ENCODE assay signal across 9 mouse cellular contexts in the genomic region with DNA sequence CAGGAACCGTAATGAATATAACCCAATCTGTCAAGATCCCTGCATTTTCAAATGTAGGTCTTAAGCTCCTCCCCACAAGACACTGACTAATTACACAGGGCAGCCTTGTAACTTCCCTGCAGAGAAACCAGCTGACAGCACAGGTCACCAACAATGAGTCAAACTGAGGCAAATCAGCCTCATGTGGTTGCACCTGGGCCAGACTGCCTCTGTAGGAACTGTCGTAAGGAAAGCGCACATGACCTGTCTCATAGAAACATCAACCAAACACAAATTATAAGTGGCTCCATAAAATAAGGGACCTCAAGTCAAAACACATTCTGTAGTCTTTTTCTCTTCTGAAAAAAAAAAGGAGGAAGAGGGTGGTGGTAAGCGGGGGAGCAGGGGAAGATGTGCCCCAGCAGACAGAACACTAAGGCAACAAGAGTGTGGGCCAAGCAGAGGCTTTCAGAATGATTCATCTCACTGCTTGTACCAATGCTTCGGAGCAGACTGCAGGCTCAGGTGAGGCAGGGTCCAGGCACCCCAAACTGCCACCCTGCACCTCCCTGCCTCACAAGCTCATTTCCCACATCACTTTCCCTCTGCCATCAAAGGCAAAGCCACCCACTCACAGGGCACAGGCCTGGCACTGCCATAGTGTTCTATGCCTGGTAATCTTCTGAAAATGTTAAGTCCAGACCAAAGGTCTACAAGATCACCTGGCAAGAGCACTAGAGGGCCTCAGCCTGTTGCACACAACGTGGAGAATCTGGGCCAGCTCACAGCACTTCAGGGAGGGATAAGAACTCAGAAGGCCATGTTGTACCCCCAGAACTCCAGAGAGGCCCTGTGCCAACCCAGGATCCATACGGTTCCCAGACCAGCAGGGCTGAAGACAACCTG. TPM values are rescaled to one million over a fixed set of nuclear protein-coding genes. Genes with fewer than 3 reads are reported as not detected.
DNase-seq lines count a peak whose midpoint lies in the region; ATAC-seq and TF ChIP-seq lines count a peak whose summit lies in the region.
"Had no signal": no experiment of that assay in that cellular context is flagged by ENCODE, and none has a peak within 500 bp of the region (broad histone marks: within the 10 kb centered on the region; RNA-seq: fewer than 3 reads in every experiment).

No protein-coding gene starts in this region.

- no peak for ATAC-seq in forebrain, embryonic 12.5 days (ENCODE audit: low FRiP score)
- no peak for ATAC-seq in forebrain, postnatal 0 days
- no peak for ATAC-seq in lung, embryonic 16.5 days (ENCODE audit: low read depth)
- no peak for ATAC-seq in embryonic facial prominence, embryonic 13.5 days (ENCODE audit: insufficient number of reproducible peaks, insufficient read depth, low FRiP score, low TSS enrichment, low read depth)
- no peak for ATAC-seq in neural tube, embryonic 13.5 days (ENCODE audit: low read depth)

- DNase-seq in forebrain, postnatal 0 days, result no peak
- DNase-seq in lung, postnatal 4 days, result no peak
- no peak for DNase-seq in layer of hippocampus, adult 11-12 months (ENCODE audit: low spot score)
- DNase-seq in cerebellum, adult 2 months, result no peak
- DNase-seq: gastrocnemius, postnatal 10 days had no signal

- H3K4me1 ChIP-seq in forebrain, embryonic 12.5 days, result peaks cover 56% of the 10 kb centered on the region
- 0 out of 2 replicates have a peak, but pooled peaks cover 5% of the 10 kb centered on the region for H3K4me1 ChIP-seq in forebrain, postnatal 0 days (ENCODE audit: insufficient read depth)
- H3K4me1 ChIP-seq in lung, embryonic 16.5 days (replicated peaks; ENCODE audit: control insufficient read depth, insufficient read depth, low read length), result peaks cover 39% of the 10 kb centered on the region
- H3K4me1 ChIP-seq in embryonic facial prominence, embryonic 13.5 days, result peaks cover 66% of the 10 kb centered on the region
- peaks cover 70% of the 10 kb centered on the region for H3K4me1 ChIP-seq in neural tube, embryonic 13.5 days (replicated peaks)
- peaks cover 20% of the 10 kb centered on the region; the same call in 1 of the 2 replicates for H3K4me1 ChIP-seq in cerebellum, adult 2 months (ENCODE audit: control insufficient read depth, insufficient read depth, low read length)

- no peaks in the 10 kb centered on the region for H3K27me3 ChIP-seq in forebrain, embryonic 12.5 days
- no peaks in the 10 kb centered on the region for H3K27me3 ChIP-seq in forebrain, postnatal 0 days (ENCODE audit: insufficient read depth, low read length)
- no peaks in the 10 kb centered on the region for H3K27me3 ChIP-seq in lung, embryonic 16.5 days (ENCODE audit: control insufficient read depth, insufficient read depth, low read depth, low read length)
- H3K27me3 ChIP-seq in embryonic facial prominence, embryonic 13.5 days, result no peaks in the 10 kb centered on the region
- no peaks in the 10 kb centered on the region for H3K27me3 ChIP-seq in neural tube, embryonic 13.5 days
- H3K27me3 ChIP-seq in cerebellum, adult 2 months (ENCODE audit: control insufficient read depth, insufficient read depth, low read length), result no peaks in the 10 kb centered on the region

- H3K4me2 ChIP-seq in forebrain, embryonic 12.5 days, result no peak overlapping the region
- H3K4me2 ChIP-seq in forebrain, postnatal 0 days (ENCODE audit: low read depth), result no peak overlapping the region
- no peak overlapping the region for H3K4me2 ChIP-seq in lung, embryonic 16.5 days (ENCODE audit: low read depth, low read length)
- H3K4me2 ChIP-seq in embryonic facial prominence, embryonic 13.5 days, result no peak overlapping the region
- H3K4me2 ChIP-seq in neural tube, embryonic 13.5 days, result no peak overlapping the region

- no peak for TF ChIP-seq CTCF in forebrain, postnatal 0 days (IDR thresholded peaks at IDR 0.05; ENCODE audit: low read depth)
- no peak for TF ChIP-seq CTCF in cerebellum, adult 2 months (IDR thresholded peaks at IDR 0.05; ENCODE audit: borderline replicate concordance, insufficient read depth, low read depth, low read length)

- no peak overlapping the region for H3K4me3 ChIP-seq in forebrain, embryonic 12.5 days (replicated peaks)
- H3K4me3 ChIP-seq in forebrain, postnatal 0 days (ENCODE audit: low read depth, low read length), result no peak overlapping the region
- H3K4me3 ChIP-seq in lung, embryonic 16.5 days (ENCODE audit: low read length), result no peak overlapping the region
- no peak overlapping the region for H3K4me3 ChIP-seq in embryonic facial prominence, embryonic 13.5 days
- H3K4me3 ChIP-seq in neural tube, embryonic 13.5 days, result no peak overlapping the region
- H3K4me3 ChIP-seq in cerebellum, adult 2 months (replicated peaks; ENCODE audit: insufficient read depth, low read depth, low read length), result no peak overlapping the region

- H3K9me3 ChIP-seq in forebrain, embryonic 12.5 days, result no peaks in the 10 kb centered on the region
- H3K9me3 ChIP-seq in forebrain, postnatal 0 days (ENCODE audit: low read length), result no peaks in the 10 kb centered on the region
- no peaks in the 10 kb centered on the region for H3K9me3 ChIP-seq in lung, embryonic 16.5 days (ENCODE audit: control insufficient read depth, low read length)
- no peaks in the 10 kb centered on the region for H3K9me3 ChIP-seq in embryonic facial prominence, embryonic 13.5 days
- 0 out of 2 replicates have a peak, but pooled peaks cover under 1% of the 10 kb centered on the region for H3K9me3 ChIP-seq in neural tube, embryonic 13.5 days

- H3K36me3 ChIP-seq in forebrain, embryonic 12.5 days (replicated peaks), result peaks cover 7% of the 10 kb centered on the region
- 0 out of 2 replicates have a peak, but pooled peaks cover 4% of the 10 kb centered on the region for H3K36me3 ChIP-seq in forebrain, postnatal 0 days (ENCODE audit: insufficient read depth)
- H3K36me3 ChIP-seq in lung, embryonic 16.5 days (ENCODE audit: control insufficient read depth, insufficient read depth, low read length), result no peaks in the 10 kb centered on the region; the same call in 1 of the 2 replicates
- peaks cover 9% of the 10 kb centered on the region; the same call in 1 of the 2 replicates for H3K36me3 ChIP-seq in embryonic facial prominence, embryonic 13.5 days
- H3K36me3 ChIP-seq in neural tube, embryonic 13.5 days, result 0 out of 2 replicates have a peak, but pooled peaks cover 6% of the 10 kb centered on the region

- 0 out of 2 replicates have a peak overlapping the region, but pooled peaks have one; percentile 19 for H3K27ac ChIP-seq in forebrain, embryonic 12.5 days
- no peak overlapping the region for H3K27ac ChIP-seq in forebrain, postnatal 0 days (ENCODE audit: low read depth, low read length)
- H3K27ac ChIP-seq in lung, embryonic 16.5 days (ENCODE audit: low read length), result peak overlapping the region; percentile 9; the same call in 1 of the 2 replicates
- H3K27ac ChIP-seq in embryonic facial prominence, embryonic 13.5 days, result peak overlapping the region; percentile 86
- H3K27ac ChIP-seq in neural tube, embryonic 13.5 days (replicated peaks), result peak overlapping the region; percentile 6; the same call in 1 of the 2 replicates
- H3K27ac ChIP-seq in cerebellum, adult 2 months (ENCODE audit: insufficient read depth, low read length), result no peak overlapping the region; the same call in 1 of the 2 replicates

- no peak for TF ChIP-seq POLR2A in cerebellum, adult 2 months (IDR thresholded peaks at IDR 0.05; ENCODE audit: borderline replicate concordance, insufficient read depth, low read length)

- 70% methylated on average over 7 of the region's 7 CpGs for WGBS in forebrain, embryonic 12.5 days
- WGBS in forebrain, postnatal 0 days, result 69% methylated on average over 7 of the region's 7 CpGs
- 68% methylated on average over 7 of the region's 7 CpGs for WGBS in lung, embryonic 16.5 days
- 76% methylated on average over 7 of the region's 7 CpGs for WGBS in embryonic facial prominence, embryonic 13.5 days
- WGBS in neural tube, embryonic 13.5 days, result 63% methylated on average over 7 of the region's 7 CpGs
- 70% methylated on average over 7 of the region's 7 CpGs for WGBS in cerebellum, adult 2 months

- no peak overlapping the region for H3K9ac ChIP-seq in forebrain, embryonic 12.5 days
- H3K9ac ChIP-seq in forebrain, postnatal 0 days, result no peak overlapping the region
- 0 out of 2 replicates have a peak overlapping the region, but pooled peaks have one; percentile 7 for H3K9ac ChIP-seq in lung, embryonic 16.5 days (ENCODE audit: low read length)
- no peak overlapping the region for H3K9ac ChIP-seq in embryonic facial prominence, embryonic 13.5 days
- H3K9ac ChIP-seq in neural tube, embryonic 13.5 days, result no peak overlapping the region

RNA-seq across cellular contexts. Expression of gene Tspan14, which starts 16.6 kb away (rescaled TPM):
- 82.6 and 90.6 TPM in 2 replicates for polyA plus RNA-seq in forebrain, embryonic 12.5 days (2016; fragmentation: Nextera tagmentation; extraction: Ambion mirVana)
- 42.2 and 43.8 TPM in 2 replicates for total RNA-seq in forebrain, postnatal 0 days (2014; rRNA removed)
- polyA plus RNA-seq in forebrain, postnatal 0 days (2015; fragmentation: Nextera tagmentation; extraction: Ambion mirVana), result 37.8 and 43.1 TPM in 2 replicates
- 104 TPM in 2 replicates for polyA plus RNA-seq in lung, embryonic 16.5 days (2015; fragmentation: Nextera tagmentation; extraction: Ambion mirVana)
- 87.6 and 91.1 TPM in 2 replicates for polyA plus RNA-seq in embryonic facial prominence, embryonic 13.5 days (2015; fragmentation: Nextera tagmentation; extraction: Ambion mirVana)
- 78.5 and 87.4 TPM in 2 replicates for polyA plus RNA-seq in neural tube, embryonic 13.5 days (2015; fragmentation: Nextera tagmentation; extraction: Ambion mirVana)
- 39.1 and 39.6 TPM in 2 replicates for polyA plus RNA-seq in cerebellum, adult 2 months (2012; rRNA removed)

RNA-seq across cellular contexts. Expression of gene Sh2d4b, which starts 56.9 kb away (rescaled TPM):
- polyA plus RNA-seq in forebrain, embryonic 12.5 days (2016; fragmentation: Nextera tagmentation; extraction: Ambion mirVana), result 1.3 and 1.4 TPM in 2 replicates
- 3.9 and 8.5 TPM in 2 replicates for total RNA-seq in forebrain, postnatal 0 days (2014; rRNA removed)
- 0.53 and 0.98 TPM in 2 replicates for polyA plus RNA-seq in forebrain, postnatal 0 days (2015; fragmentation: Nextera tagmentation; extraction: Ambion mirVana)
- 0.73 and 2.0 TPM in 2 replicates for polyA plus RNA-seq in lung, embryonic 16.5 days (2015; fragmentation: Nextera tagmentation; extraction: Ambion mirVana)
- polyA plus RNA-seq in embryonic facial prominence, embryonic 13.5 days (2015; fragmentation: Nextera tagmentation; extraction: Ambion mirVana), result 0.74 and 0.96 TPM in 2 replicates
- polyA plus RNA-seq in neural tube, embryonic 13.5 days (2015; fragmentation: Nextera tagmentation; extraction: Ambion mirVana), result 1.5 and 1.6 TPM in 2 replicates
- polyA plus RNA-seq in cerebellum, adult 2 months (2012; rRNA removed), result 0.62 and 0.90 TPM in 2 replicates

Comparison
In these comparisons a context has a peak if more than half of its experiments do, and no peak if none do; other contexts are left out.
1. H3K27ac ChIP-seq: peak in forebrain, embryonic 12.5 days (single experiment), lung, embryonic 16.5 days (single experiment), embryonic facial prominence, embryonic 13.5 days (single experiment) and neural tube, embryonic 13.5 days (single experiment); none in forebrain, postnatal 0 days (single experiment) and cerebellum, adult 2 months (single experiment).